Mouse (Mus musculus) cerebellum, postnatal 25 days (tissue): ENCODE measurements at regions not wholly inside any gene's neighbourhood (a gene's known extent, or its start where the extent isn't known, plus 50 kb on each side); places are given as distances from the start of the nearest gene placed in this dataset.
A peak's percentile ranks its signal among the peaks of the same experiment; 100 is the strongest.

ENCODE experiments used
- DNase-seq, 2 experiments: peaks; one replicate each; pipeline ENCODE4 v3.0.0; 2021; ENCODE audit warnings: mixed read lengths in 2 of 2

GRCm38 (mm10) chr1:119364901-119365300 lies 57.1 kb downstream of the Inhbb start:
- no peak for DNase-seq

GRCm38 (mm10) chr1:119358096-119358495 lies 64.0 kb downstream of the Inhbb start:
- no peak for DNase-seq

- no peak for DNase-seq
These were observed 65.1 kb downstream of the Inhbb start for GRCm38 (mm10) chr1:119356916-119357315.

GRCm38 (mm10) chr1:119355456-119355855 lies 66.6 kb downstream of the Inhbb start:
- DNase-seq: no peak

- DNase-seq: no peak
These were observed 70.5 kb downstream of the Inhbb start for GRCm38 (mm10) chr1:119351567-119351966.

- no peak for DNase-seq
These were observed 71.2 kb downstream of the Inhbb start for GRCm38 (mm10) chr1:119350846-119351245.

- no peak for DNase-seq
These were observed 71.8 kb downstream of the Inhbb start for GRCm38 (mm10) chr1:119350296-119350695.

- DNase-seq: no peak
These were observed 73.4 kb downstream of the Inhbb start for GRCm38 (mm10) chr1:119348456-119349208.

GRCm38 (mm10) chr1:119347749-119348148 lies 74.3 kb downstream of the Inhbb start:
- no peak for DNase-seq

GRCm38 (mm10) chr1:119346634-119347155 lies 75.4 kb downstream of the Inhbb start:
- no peak for DNase-seq

GRCm38 (mm10) chr1:119345115-119345791 lies 76.8 kb downstream of the Inhbb start:
- no peak for DNase-seq

GRCm38 (mm10) chr1:119344046-119344445 lies 78.0 kb downstream of the Inhbb start:
- no peak for DNase-seq

GRCm38 (mm10) chr1:119335171-119335570 lies 86.9 kb downstream of the Inhbb start:
- DNase-seq: no peak

- no peak for DNase-seq
These were observed 91.2 kb downstream of the Inhbb start for GRCm38 (mm10) chr1:119330751-119331326.

- no peak for DNase-seq
These were observed 92.2 kb downstream of the Inhbb start for GRCm38 (mm10) chr1:119329693-119330434.

- DNase-seq: peak; percentile 26 to 38
These were observed 92.9 kb downstream of the Inhbb start for GRCm38 (mm10) chr1:119328921-119329692.

GRCm38 (mm10) chr1:119324551-119324950 lies 97.5 kb downstream of the Inhbb start:
- DNase-seq: no peak

- DNase-seq: no peak
These were observed 99.6 kb downstream of the Inhbb start for GRCm38 (mm10) chr1:119322279-119322995.

GRCm38 (mm10) chr1:119321799-119322198 lies 100.2 kb downstream of the Inhbb start:
- DNase-seq: no peak

GRCm38 (mm10) chr1:119317006-119317405 lies 105.0 kb downstream of the Inhbb start:
- DNase-seq: no peak

- DNase-seq: peak; percentile 33 to 47
These were observed 113.2 kb downstream of the Inhbb start for GRCm38 (mm10) chr1:119308719-119309365.
